Mouse (Mus musculus): Measurements from ENCODE around the gene Tmem184b. TPM values are rescaled to one million over a fixed set of nuclear protein-coding genes. Genes with fewer than 3 reads are reported as not detected.

Gene Tmem184b
- polyA plus RNA-seq, 1 experiment from 2014 or later: 39.9 TPM

GRCm38 (mm10) chr15:79406564-79406963 lies 3.2 kb upstream of the Tmem184b start:
- Histone ChIP-seq H3K27me3 (ENCODE audit: control insufficient read depth, insufficient read depth, low read length) (0 out of 2 replicates have a peak, but pooled peaks cover 3% of the 10 kb centered on the region), H3K9ac (no peak overlapping the region), H3K4me2 (replicated peaks) (no peak overlapping the region), H3K4me1 (replicated peaks; ENCODE audit: control insufficient read depth, insufficient read depth, low read length) (peaks cover 14% of the 10 kb centered on the region), H3K4me3 (replicated peaks; ENCODE audit: low read length) (no peak overlapping the region), H3K27ac (no peak overlapping the region), H3K9me3 (ENCODE audit: control insufficient read depth, low read length) (no peaks in the 10 kb centered on the region), H3K36me3 (replicated peaks; ENCODE audit: control insufficient read depth, insufficient read depth) (no peaks in the 10 kb centered on the region)
- 83% methylated on average over 4 of the region's 4 CpGs for WGBS
- no peak for ATAC-seq (ENCODE audit: low FRiP score)
- DNase-seq (ENCODE audit: low spot score): no peak

GRCm38 (mm10) chr15:79404277-79404676 lies 908 bp upstream of the Tmem184b start:
- 56% methylated on average over 1 of the region's 1 CpGs for WGBS
- 0 out of 2 replicates have a peak overlapping the region, but pooled peaks have one; percentile 92 for H3K9ac ChIP-seq
- H3K27ac ChIP-seq: no peak overlapping the region
- H3K4me3 ChIP-seq (replicated peaks; ENCODE audit: low read length): no peak overlapping the region
- DNase-seq (ENCODE audit: low spot score) (no peak), ATAC-seq (ENCODE audit: low FRiP score) (no peak)
- H3K4me2 ChIP-seq (replicated peaks): peak overlapping the region; percentile 94; the same call in 1 of the 2 replicates
- no peaks in the 10 kb centered on the region for H3K36me3 ChIP-seq (replicated peaks; ENCODE audit: control insufficient read depth, insufficient read depth)
- H3K27me3 ChIP-seq (ENCODE audit: control insufficient read depth, insufficient read depth, low read length): 0 out of 2 replicates have a peak, but pooled peaks cover 3% of the 10 kb centered on the region
- peaks cover 30% of the 10 kb centered on the region for H3K4me1 ChIP-seq (replicated peaks; ENCODE audit: control insufficient read depth, insufficient read depth, low read length)
- H3K9me3 ChIP-seq (ENCODE audit: control insufficient read depth, low read length): no peaks in the 10 kb centered on the region

- H3K9ac ChIP-seq: peak overlapping the region; percentile 92
Measured at GRCm38 (mm10) chr15:79403763-79404210, 418 bp upstream of the Tmem184b start.

GRCm38 (mm10) chr15:79402176-79402575 lies 1.2 kb downstream of the Tmem184b start:
- 0 out of 2 replicates have a peak, but pooled peaks cover 3% of the 10 kb centered on the region for H3K27me3 ChIP-seq (ENCODE audit: control insufficient read depth, insufficient read depth, low read length)
- H3K4me3 ChIP-seq (replicated peaks; ENCODE audit: low read length): peak overlapping the region; percentile 76
- 18% methylated on average over 5 of the region's 5 CpGs for WGBS
- no peaks in the 10 kb centered on the region for H3K9me3 ChIP-seq (ENCODE audit: control insufficient read depth, low read length)
- H3K9ac ChIP-seq: peak overlapping the region; percentile 92
- peak overlapping the region; percentile 94 for H3K4me2 ChIP-seq (replicated peaks)
- peaks cover 30% of the 10 kb centered on the region for H3K4me1 ChIP-seq (replicated peaks; ENCODE audit: control insufficient read depth, insufficient read depth, low read length)
- H3K27ac ChIP-seq: no peak overlapping the region
- DNase-seq (ENCODE audit: low spot score) (no peak), ATAC-seq (ENCODE audit: low FRiP score) (0 out of 2 replicates have a peak, but pooled peaks have one; percentile 1)
- no peaks in the 10 kb centered on the region for H3K36me3 ChIP-seq (replicated peaks; ENCODE audit: control insufficient read depth, insufficient read depth)

More at GRCm38 (mm10) chr15:79403763-79404210, 418 bp upstream of the Tmem184b start:
- no peaks in the 10 kb centered on the region for H3K36me3 ChIP-seq (replicated peaks; ENCODE audit: control insufficient read depth, insufficient read depth)
- DNase-seq (ENCODE audit: low spot score): no peak
- peaks cover 30% of the 10 kb centered on the region for H3K4me1 ChIP-seq (replicated peaks; ENCODE audit: control insufficient read depth, insufficient read depth, low read length)
- H3K9me3 ChIP-seq (ENCODE audit: control insufficient read depth, low read length): no peaks in the 10 kb centered on the region
- no peak for ATAC-seq (ENCODE audit: low FRiP score)
- 20% methylated on average over 9 of the region's 9 CpGs for WGBS
- H3K4me2 ChIP-seq (replicated peaks): peak overlapping the region; percentile 94
- H3K27ac ChIP-seq: no peak overlapping the region
- H3K27me3 ChIP-seq (ENCODE audit: control insufficient read depth, insufficient read depth, low read length): 0 out of 2 replicates have a peak, but pooled peaks cover 3% of the 10 kb centered on the region
- H3K4me3 ChIP-seq (replicated peaks; ENCODE audit: low read length): peak overlapping the region; percentile 76

- no peak overlapping the region for H3K4me3 ChIP-seq (replicated peaks; ENCODE audit: low read length)
- H3K9ac ChIP-seq: no peak overlapping the region
- H3K27me3 ChIP-seq (ENCODE audit: control insufficient read depth, insufficient read depth, low read length): 0 out of 2 replicates have a peak, but pooled peaks cover 3% of the 10 kb centered on the region
- no peaks in the 10 kb centered on the region for H3K36me3 ChIP-seq (replicated peaks; ENCODE audit: control insufficient read depth, insufficient read depth)
- H3K4me2 ChIP-seq (replicated peaks): peak overlapping the region; percentile 94
- WGBS: 37% methylated on average over 7 of the region's 7 CpGs
- H3K9me3 ChIP-seq (ENCODE audit: control insufficient read depth, low read length): no peaks in the 10 kb centered on the region
- no peak overlapping the region for H3K27ac ChIP-seq
- no peak for DNase-seq (ENCODE audit: low spot score)
- ATAC-seq (ENCODE audit: low FRiP score): no peak
- H3K4me1 ChIP-seq (replicated peaks; ENCODE audit: control insufficient read depth, insufficient read depth, low read length): peaks cover 30% of the 10 kb centered on the region
Measured at GRCm38 (mm10) chr15:79400975-79401365, 2.4 kb downstream of the Tmem184b start.

GRCm38 (mm10) chr15:79400134-79400974 lies 3.0 kb downstream of the Tmem184b start:
- ATAC-seq (ENCODE audit: low FRiP score) (no peak), DNase-seq (ENCODE audit: low spot score) (no peak)
- Histone ChIP-seq H3K9ac (no peak overlapping the region), H3K9me3 (ENCODE audit: control insufficient read depth, low read length) (no peaks in the 10 kb centered on the region), H3K27me3 (ENCODE audit: control insufficient read depth, insufficient read depth, low read length) (0 out of 2 replicates have a peak, but pooled peaks cover 3% of the 10 kb centered on the region), H3K4me1 (replicated peaks; ENCODE audit: control insufficient read depth, insufficient read depth, low read length) (peaks cover 30% of the 10 kb centered on the region), H3K4me3 (replicated peaks; ENCODE audit: low read length) (no peak overlapping the region), H3K36me3 (replicated peaks; ENCODE audit: control insufficient read depth, insufficient read depth) (0 out of 2 replicates have a peak, but pooled peaks cover 4% of the 10 kb centered on the region), H3K27ac (no peak overlapping the region), H3K4me2 (replicated peaks) (peak overlapping the region; percentile 94; the same call in 1 of the 2 replicates)
- 77% methylated on average over 6 of the region's 6 CpGs for WGBS

- H3K9ac ChIP-seq: no peak overlapping the region
- ATAC-seq (ENCODE audit: low FRiP score) (no peak), DNase-seq (ENCODE audit: low spot score) (no peak)
- 81% methylated on average over 14 of the region's 14 CpGs for WGBS
- no peak overlapping the region for H3K27ac ChIP-seq
- 0 out of 2 replicates have a peak, but pooled peaks cover 6% of the 10 kb centered on the region for H3K36me3 ChIP-seq (replicated peaks; ENCODE audit: control insufficient read depth, insufficient read depth)
- no peaks in the 10 kb centered on the region for H3K9me3 ChIP-seq (ENCODE audit: control insufficient read depth, low read length)
- no peak overlapping the region for H3K4me3 ChIP-seq (replicated peaks; ENCODE audit: low read length)
- no peaks in the 10 kb centered on the region for H3K27me3 ChIP-seq (ENCODE audit: control insufficient read depth, insufficient read depth, low read length)
- no peak overlapping the region for H3K4me2 ChIP-seq (replicated peaks)
- H3K4me1 ChIP-seq (replicated peaks; ENCODE audit: control insufficient read depth, insufficient read depth, low read length): peaks cover 30% of the 10 kb centered on the region
Measured at GRCm38 (mm10) chr15:79399231-79400052, 3.9 kb downstream of the Tmem184b start.

GRCm38 (mm10) chr15:79396736-79397135 lies 6.6 kb downstream of the Tmem184b start:
- no peak overlapping the region for H3K4me2 ChIP-seq (replicated peaks)
- WGBS: 86% methylated on average over 11 of the region's 11 CpGs

More at GRCm38 (mm10) chr15:79396736-79397135, 6.6 kb downstream of the Tmem184b start:
- H3K27ac ChIP-seq: no peak overlapping the region
- DNase-seq (ENCODE audit: low spot score) (no peak), ATAC-seq (ENCODE audit: low FRiP score) (no peak)
- 0 out of 2 replicates have a peak, but pooled peaks cover 6% of the 10 kb centered on the region for H3K36me3 ChIP-seq (replicated peaks; ENCODE audit: control insufficient read depth, insufficient read depth)
- H3K4me1 ChIP-seq (replicated peaks; ENCODE audit: control insufficient read depth, insufficient read depth, low read length): peaks cover 31% of the 10 kb centered on the region
- H3K9me3 ChIP-seq (ENCODE audit: control insufficient read depth, low read length): no peaks in the 10 kb centered on the region
- no peak overlapping the region; the same call in 1 of the 2 replicates for H3K4me3 ChIP-seq (replicated peaks; ENCODE audit: low read length)
- no peaks in the 10 kb centered on the region for H3K27me3 ChIP-seq (ENCODE audit: control insufficient read depth, insufficient read depth, low read length)
- H3K9ac ChIP-seq: no peak overlapping the region
